Mouse (Mus musculus): ENCODE measurements around the gene 9130023H24Rik. TPM values are rescaled to one million over a fixed set of nuclear protein-coding genes. Genes with fewer than 3 reads are reported as not detected.

9130023H24Rik gene
- polyA plus RNA-seq, 1 experiment from 2014 or later, result 1.9 TPM

DNA sequence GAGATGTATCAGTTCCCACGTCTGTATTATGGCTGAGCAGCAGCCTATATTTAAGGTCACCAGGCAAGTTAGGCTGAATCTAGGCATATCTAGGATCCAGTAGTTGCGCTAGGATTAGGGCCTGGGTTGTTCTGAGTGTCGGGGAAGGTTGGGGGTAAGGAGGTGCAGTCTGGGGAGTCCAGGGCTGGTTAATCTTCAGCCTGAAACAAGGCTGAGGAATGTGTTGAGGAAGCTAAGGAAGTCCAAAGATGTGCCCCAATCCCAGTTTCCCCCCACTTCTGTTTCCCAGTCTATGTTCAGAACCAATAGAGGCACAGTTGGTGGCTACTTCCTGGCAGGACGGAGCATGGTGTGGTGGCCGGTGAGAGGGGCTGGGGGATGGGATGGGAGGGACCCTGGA lies 28.2 kb upstream of the 9130023H24Rik start:
- Histone ChIP-seq H3K27me3 (peaks cover 30% of the 10 kb centered on the region), H3K4me1 (replicated peaks) (peaks cover 27% of the 10 kb centered on the region)

GRCm38 (mm10) chr7:128265411-128265810 lies 27.6 kb upstream of the 9130023H24Rik start, which contains the start of gene Slc5a2:
Slc5a2 (plus strand) TSS chr7:128265657.
- WGBS (ENCODE audit: insufficient replicate concordance), result 69% methylated on average over 6 of the region's 6 CpGs
- H3K9me3 ChIP-seq (replicated peaks), result no peaks in the 10 kb centered on the region

More for the DNA sequence above, 28.2 kb upstream of the 9130023H24Rik start:
- peaks cover 5% of the 10 kb centered on the region for H3K36me3 ChIP-seq
- no peak overlapping the region for H3K4me3 ChIP-seq (replicated peaks)
- no peak overlapping the region for H3K4me2 ChIP-seq
- DNase-seq (no peak), ATAC-seq (ENCODE audit: low read depth) (no peak)
- no peaks in the 10 kb centered on the region for H3K9me3 ChIP-seq (replicated peaks)
- 65% methylated on average over 5 of the region's 5 CpGs for WGBS (ENCODE audit: insufficient replicate concordance)
- H3K27ac ChIP-seq, result no peak overlapping the region
- no peak overlapping the region for H3K9ac ChIP-seq

GRCm38 (mm10) chr7:128256783-128257334 lies 19.0 kb upstream of the 9130023H24Rik start:
- no peaks in the 10 kb centered on the region for H3K36me3 ChIP-seq
- H3K9ac ChIP-seq, result no peak overlapping the region

More at GRCm38 (mm10) chr7:128265411-128265810, 27.6 kb upstream of the 9130023H24Rik start, which contains the start of gene Slc5a2:
- no peak within 1 kb of the TSS for H3K27ac ChIP-seq
- H3K4me1 ChIP-seq (replicated peaks), result peaks cover 20% of the 10 kb centered on the region
- H3K4me2 ChIP-seq, result no peak within 1 kb of the TSS
- H3K36me3 ChIP-seq, result no peaks in the 10 kb centered on the region
- no peak within 1 kb of the TSS for H3K9ac ChIP-seq
- H3K4me3 ChIP-seq (replicated peaks), result no peak within 1 kb of the TSS
- DNase-seq (no peak), ATAC-seq (ENCODE audit: low read depth) (no peak)
- H3K27me3 ChIP-seq, result peaks cover 35% of the 10 kb centered on the region

DNA sequence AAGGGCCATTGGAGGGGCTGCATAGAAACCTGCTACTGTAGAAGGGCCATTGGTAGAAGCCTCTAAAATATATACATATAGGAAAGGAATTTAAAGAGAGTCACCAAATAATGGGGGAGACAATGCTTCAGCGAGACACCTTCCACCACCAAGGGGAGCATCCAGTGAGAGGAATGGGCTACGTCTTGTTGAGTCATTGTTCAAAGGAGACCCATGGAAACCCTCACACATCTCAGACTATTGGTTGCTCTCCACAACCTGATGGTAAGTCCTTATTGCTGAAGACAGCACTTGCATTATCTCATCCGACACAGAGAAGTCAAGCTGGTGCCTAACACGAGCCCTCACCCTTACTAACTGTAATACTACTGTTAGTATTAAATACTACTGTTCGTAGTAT lies 17.9 kb upstream of the 9130023H24Rik start:
- Histone ChIP-seq H3K4me3 (replicated peaks) (no peak overlapping the region), H3K36me3 (no peaks in the 10 kb centered on the region), H3K9ac (no peak overlapping the region), H3K27ac (no peak overlapping the region), H3K9me3 (replicated peaks) (no peaks in the 10 kb centered on the region), H3K4me2 (no peak overlapping the region), H3K4me1 (replicated peaks) (peaks cover 27% of the 10 kb centered on the region), H3K27me3 (peaks cover 74% of the 10 kb centered on the region)
- WGBS (ENCODE audit: insufficient replicate concordance), result 70% methylated on average over 5 of the region's 5 CpGs
- ATAC-seq (ENCODE audit: low read depth), result no peak
- no peak for DNase-seq

More at GRCm38 (mm10) chr7:128256783-128257334, 19.0 kb upstream of the 9130023H24Rik start:
- ATAC-seq (ENCODE audit: low read depth) (no peak), DNase-seq (no peak)
- 52% methylated on average over 5 of the region's 5 CpGs for WGBS (ENCODE audit: insufficient replicate concordance)
- no peak overlapping the region for H3K4me3 ChIP-seq (replicated peaks)
- H3K9me3 ChIP-seq (replicated peaks), result no peaks in the 10 kb centered on the region
- no peak overlapping the region for H3K4me2 ChIP-seq
- H3K27me3 ChIP-seq, result peaks cover 70% of the 10 kb centered on the region
- peaks cover 27% of the 10 kb centered on the region for H3K4me1 ChIP-seq (replicated peaks)
- H3K27ac ChIP-seq, result no peak overlapping the region

DNA sequence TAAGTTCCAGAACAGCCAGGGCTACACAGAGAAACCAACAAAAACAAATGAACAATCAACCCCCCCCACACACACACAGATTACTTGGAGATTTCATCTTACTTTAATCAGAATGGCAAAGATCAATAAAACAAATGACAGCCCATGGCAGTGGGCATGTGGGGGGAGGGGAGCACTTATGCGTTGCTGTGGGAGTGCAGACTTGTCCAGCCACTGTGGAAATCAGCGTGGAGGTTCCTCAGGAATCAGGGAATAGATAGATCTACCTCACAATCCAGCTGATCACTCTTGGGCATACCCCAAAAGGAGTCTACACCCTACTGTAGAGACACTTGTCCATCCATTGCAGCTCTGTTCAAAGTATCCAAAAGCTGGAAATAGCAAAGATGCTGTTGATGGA lies 17.1 kb upstream of the 9130023H24Rik start:
- H3K9ac ChIP-seq, result no peak overlapping the region
- H3K27me3 ChIP-seq, result peaks cover 66% of the 10 kb centered on the region
- H3K4me3 ChIP-seq (replicated peaks), result no peak overlapping the region
- H3K36me3 ChIP-seq, result no peaks in the 10 kb centered on the region
- H3K9me3 ChIP-seq (replicated peaks), result no peaks in the 10 kb centered on the region
- WGBS (ENCODE audit: insufficient replicate concordance), result 50% methylated on average over 2 of the region's 2 CpGs
- no peak for DNase-seq
- peaks cover 27% of the 10 kb centered on the region for H3K4me1 ChIP-seq (replicated peaks)
- ATAC-seq (ENCODE audit: low read depth), result no peak
- H3K4me2 ChIP-seq, result no peak overlapping the region
- no peak overlapping the region for H3K27ac ChIP-seq

DNA sequence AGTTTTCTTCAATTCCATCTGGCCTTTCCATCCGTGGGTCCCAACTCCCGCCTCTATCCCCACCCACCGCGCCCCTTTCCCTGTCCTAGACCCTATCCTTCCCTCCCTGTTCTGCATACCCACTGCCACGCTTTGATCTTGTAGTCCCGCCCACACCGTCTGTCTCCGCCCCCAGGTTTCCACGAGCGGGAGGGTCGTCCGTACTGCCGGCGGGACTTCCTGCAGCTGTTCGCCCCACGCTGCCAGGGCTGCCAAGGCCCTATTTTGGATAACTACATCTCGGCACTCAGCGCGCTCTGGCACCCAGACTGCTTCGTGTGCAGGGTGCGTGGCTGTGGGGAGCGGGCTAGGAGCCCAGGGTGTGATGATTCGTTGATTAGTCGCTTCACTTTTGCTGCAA lies 14.8 kb upstream of the 9130023H24Rik start:
- H3K4me1 ChIP-seq (replicated peaks), result peaks cover 30% of the 10 kb centered on the region
- 30% methylated on average over 24 of the region's 24 CpGs for whole genome bisulfite sequencing (ENCODE audit: insufficient replicate concordance)
- no peak overlapping the region for H3K4me3 ChIP-seq (replicated peaks)
- ATAC-seq (ENCODE audit: low read depth), result no peak
- DNase-seq, result no peak
- H3K9ac ChIP-seq, result no peak overlapping the region
- no peaks in the 10 kb centered on the region for H3K36me3 ChIP-seq
- peak overlapping the region; percentile 47 for H3K4me2 ChIP-seq
- H3K9me3 ChIP-seq (replicated peaks), result no peaks in the 10 kb centered on the region
- H3K27ac ChIP-seq, result no peak overlapping the region
- H3K27me3 ChIP-seq, result peaks cover 58% of the 10 kb centered on the region

GRCm38 (mm10) chr7:128251946-128252345 lies 14.1 kb upstream of the 9130023H24Rik start:
- WGBS (ENCODE audit: insufficient replicate concordance), result 66% methylated on average over 12 of the region's 12 CpGs
- Histone ChIP-seq H3K4me3 (replicated peaks) (no peak overlapping the region), H3K9ac (no peak overlapping the region), H3K4me1 (replicated peaks) (peaks cover 34% of the 10 kb centered on the region), H3K9me3 (replicated peaks) (no peaks in the 10 kb centered on the region), H3K36me3 (no peaks in the 10 kb centered on the region), H3K27ac (no peak overlapping the region), H3K27me3 (peaks cover 52% of the 10 kb centered on the region), H3K4me2 (no peak overlapping the region)
- no peak for ATAC-seq (ENCODE audit: low read depth)
- DNase-seq, result no peak

DNA sequence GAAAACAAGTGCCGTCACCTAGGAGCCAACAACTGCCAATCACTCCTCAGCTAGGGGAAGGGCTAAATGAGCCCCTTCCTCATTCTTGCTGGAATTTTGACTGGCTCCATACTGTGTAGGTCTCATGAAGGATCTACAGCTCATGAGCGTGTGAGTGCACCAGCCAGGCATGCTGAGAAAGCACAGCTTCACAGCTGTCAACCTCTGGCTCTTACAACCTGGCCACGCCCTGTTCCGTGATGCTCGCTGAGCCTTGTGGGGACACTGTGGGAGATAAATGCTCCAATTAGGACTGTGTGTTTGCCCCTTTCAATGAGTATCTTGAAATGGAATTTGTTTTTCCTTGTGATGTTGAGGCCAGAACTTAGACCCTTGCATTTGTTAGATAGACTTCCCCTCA lies 12.2 kb upstream of the 9130023H24Rik start:
- no peaks in the 10 kb centered on the region for H3K9me3 ChIP-seq (replicated peaks)
- peaks cover 40% of the 10 kb centered on the region for H3K27me3 ChIP-seq
- H3K4me2 ChIP-seq, result no peak overlapping the region
- H3K4me3 ChIP-seq (replicated peaks), result no peak overlapping the region
- H3K27ac ChIP-seq, result no peak overlapping the region
- peaks cover 46% of the 10 kb centered on the region for H3K4me1 ChIP-seq (replicated peaks)
- WGBS (ENCODE audit: insufficient replicate concordance), result 65% methylated on average over 5 of the region's 5 CpGs
- no peak for DNase-seq
- H3K9ac ChIP-seq, result no peak overlapping the region
- H3K36me3 ChIP-seq, result peaks cover 8% of the 10 kb centered on the region; the same call in 1 of the 2 replicates
- ATAC-seq (ENCODE audit: low read depth), result no peak

GRCm38 (mm10) chr7:128248081-128249042 lies 10.5 kb upstream of the 9130023H24Rik start:
- Histone ChIP-seq H3K4me1 (replicated peaks) (peaks cover 46% of the 10 kb centered on the region), H3K4me2 (peak overlapping the region; percentile 86; the same call in 1 of the 2 replicates), H3K36me3 (peaks cover 20% of the 10 kb centered on the region), H3K9ac (no peak overlapping the region), H3K27me3 (peaks cover 31% of the 10 kb centered on the region), H3K9me3 (replicated peaks) (no peaks in the 10 kb centered on the region), H3K27ac (no peak overlapping the region), H3K4me3 (replicated peaks) (peak overlapping the region; percentile 61; the same call in 1 of the 2 replicates)
- WGBS (ENCODE audit: insufficient replicate concordance), result 77% methylated on average over 10 of the region's 10 CpGs
- ATAC-seq (ENCODE audit: low read depth) (no peak), DNase-seq (no peak)

GRCm38 (mm10) chr7:128247443-128247842 lies 9.6 kb upstream of the 9130023H24Rik start:
- peak overlapping the region; percentile 58 for H3K27ac ChIP-seq
- ATAC-seq (ENCODE audit: low read depth) (peak; percentile 88), DNase-seq (peak; percentile 74)
- H3K36me3 ChIP-seq, result peaks cover 29% of the 10 kb centered on the region
- no peaks in the 10 kb centered on the region for H3K9me3 ChIP-seq (replicated peaks)
- H3K27me3 ChIP-seq, result peaks cover 22% of the 10 kb centered on the region
- peak overlapping the region; percentile 86 for H3K4me2 ChIP-seq
- peaks cover 42% of the 10 kb centered on the region for H3K4me1 ChIP-seq (replicated peaks)
- H3K9ac ChIP-seq, result peak overlapping the region; percentile 73
- WGBS (ENCODE audit: insufficient replicate concordance), result 1% methylated on average over 13 of the region's 13 CpGs
- peak overlapping the region; percentile 61 for H3K4me3 ChIP-seq (replicated peaks)
